Mouse (Mus musculus) activated CD4-positive, CD25-positive, alpha-beta regulatory T cell, adult 4 months (primary cell): Measurements from ENCODE around the gene Orai3. TPM values are rescaled to one million over a fixed set of nuclear protein-coding genes. Genes with fewer than 3 reads are reported as not detected.

Source experiments
- polyA plus RNA-seq, 2 experiments: library from polyadenylated mRNA; unstranded; fragments of 100-300 nt; shearing (Covaris generic); gene quantifications; one replicate each; pipeline ENCODE4 v1.2.1; 2017

The Orai3 gene
- polyA plus RNA-seq, 2 experiments from 2014 or later: 11.3 to 12.2 TPM

Other genes starting within 250 kb of the Orai3 start
- 10 to 100 TPM; 52.4 to 58.5 TPM for gene Tmem265, start 208.4 kb upstream of the Orai3 start, polyA plus RNA-seq
- gene Phkg2, start 196.5 kb upstream of the Orai3 start, polyA plus RNA-seq: 10 to 100 TPM; 73.7 to 85.5 TPM
- gene Ccdc189, start 181.2 kb upstream of the Orai3 start, polyA plus RNA-seq: 1 to 10 TPM in 1 of 2 experiments, under 1 TPM in 1; 0.57 to 1.4 TPM
- 10 to 100 TPM; 25.3 to 26.1 TPM for gene Rnf40, start 181.0 kb upstream of the Orai3 start, polyA plus RNA-seq
- gene Zfp629, start 154.0 kb upstream of the Orai3 start, polyA plus RNA-seq: under 1 TPM in 1 of 2 experiments, not detected in 1; 0.18 TPM
- gene Bcl7c, start 60.9 kb upstream of the Orai3 start, polyA plus RNA-seq: 1 to 10 TPM; 4.2 to 6.2 TPM
- not detected for gene Ctf1, start 57.1 kb upstream of the Orai3 start, polyA plus RNA-seq
- not detected for gene Ctf2, start 37.6 kb upstream of the Orai3 start, polyA plus RNA-seq
- gene Fbxl19, start 25.3 kb upstream of the Orai3 start, polyA plus RNA-seq: under 1 TPM; 0.36 to 0.83 TPM
- 1 to 10 TPM; 6.3 to 7.4 TPM for gene Setd1a, start 6.9 kb downstream of the Orai3 start, polyA plus RNA-seq
- not detected for gene Gm49388, start 15.8 kb downstream of the Orai3 start, polyA plus RNA-seq
- gene Hsd3b7, start 30.8 kb downstream of the Orai3 start, polyA plus RNA-seq: 1 to 10 TPM; 5.2 to 5.7 TPM
- gene Stx4a, start 54.5 kb downstream of the Orai3 start, polyA plus RNA-seq: 10 to 100 TPM; 49.3 to 54.6 TPM
- under 1 TPM in 1 of 2 experiments, not detected in 1; 0.62 TPM for gene Stx1b, start 54.7 kb downstream of the Orai3 start, polyA plus RNA-seq
- gene Zfp646, start 106.4 kb downstream of the Orai3 start, polyA plus RNA-seq: 10 to 100 TPM; 20.0 to 28.1 TPM
- gene Zfp668, start 107.0 kb downstream of the Orai3 start, polyA plus RNA-seq: 10 to 100 TPM; 10.4 to 11.0 TPM
- under 1 TPM in 1 of 2 experiments, not detected in 1; 0.22 TPM for gene Prss53, start 121.2 kb downstream of the Orai3 start, polyA plus RNA-seq
- not detected for gene Gm21974, start 125.6 kb downstream of the Orai3 start, polyA plus RNA-seq
- 10 to 100 TPM; 20.9 to 31.8 TPM for gene Vkorc1, start 125.8 kb downstream of the Orai3 start, polyA plus RNA-seq
- 10 to 100 TPM; 62.4 to 77.7 TPM for gene Bckdk, start 134.3 kb downstream of the Orai3 start, polyA plus RNA-seq
- 10 to 100 TPM; 29.9 to 32.1 TPM for gene Kat8, start 142.7 kb downstream of the Orai3 start, polyA plus RNA-seq
- not detected for gene Prss8, start 160.3 kb downstream of the Orai3 start, polyA plus RNA-seq
- gene Prss36, start 176.9 kb downstream of the Orai3 start, polyA plus RNA-seq: 1 to 10 TPM; 2.1 to 3.6 TPM
- gene Fus, start 197.6 kb downstream of the Orai3 start, polyA plus RNA-seq: 10 to 100 TPM; 36.5 to 39.3 TPM
- 100 to 1,000 TPM; 429 to 455 TPM for gene Pycard, start 224.1 kb downstream of the Orai3 start, polyA plus RNA-seq
- gene Trim72, start 234.1 kb downstream of the Orai3 start, polyA plus RNA-seq: under 1 TPM in 1 of 2 experiments, not detected in 1; 0.36 TPM